Mouse (Mus musculus): Measurements from ENCODE around the gene Igsf9. TPM values are rescaled to one million over a fixed set of nuclear protein-coding genes. Genes with fewer than 3 reads are reported as not detected.
A peak's percentile ranks its signal among the peaks of the same experiment; 100 is the strongest.

Igsf9 gene
- total and polyA plus RNA-seq, 3 experiments = 2.7 to 6.5 (median 6.0) TPM

DNA sequence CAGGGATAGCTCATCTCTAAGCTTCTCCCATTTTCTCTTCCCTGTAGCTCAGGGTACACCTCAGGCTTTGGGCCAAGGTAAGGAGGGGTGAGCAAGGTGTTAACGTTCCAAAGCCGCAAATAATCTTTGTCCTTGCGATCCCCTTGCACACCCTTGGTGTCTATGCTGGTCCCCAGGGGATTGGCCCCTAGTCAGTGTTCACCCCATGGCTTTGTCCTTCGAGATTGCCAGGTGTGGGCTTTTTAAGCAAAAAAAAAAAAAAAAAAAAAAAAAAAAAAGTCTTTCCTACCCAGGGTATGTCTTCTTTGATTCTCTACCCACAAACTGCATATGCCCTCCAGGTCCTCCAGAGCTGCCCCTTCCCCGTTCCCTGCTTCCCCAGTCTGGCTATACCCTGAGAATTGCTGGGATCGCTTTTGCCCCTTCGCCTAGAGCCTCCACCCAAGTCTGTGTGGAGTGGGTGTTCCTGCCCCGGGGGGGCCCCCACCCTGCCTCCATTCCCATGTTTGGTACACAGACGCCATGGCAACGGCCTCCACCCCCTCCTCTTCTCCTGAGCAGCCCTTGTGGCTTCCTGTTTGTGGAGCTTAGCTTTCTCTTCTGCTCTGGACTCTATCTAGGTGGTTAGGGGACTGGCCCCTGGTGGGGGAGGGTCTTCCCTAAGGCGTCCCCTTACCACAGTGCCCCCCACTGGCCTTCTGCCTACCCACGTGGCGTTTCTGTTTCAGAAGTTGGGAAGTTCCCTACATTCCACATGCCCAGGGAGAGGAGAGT is 20.0 kb downstream of the Igsf9 start:
- in situ Hi-C loops (cut with MboI; ENCODE audit: low pct_ligation_motif_present, low pct_unique_long_range_greater_than_20kb, low sequenced_read_pairs) (no loop called here), dilution Hi-C loops (cut with MboI; ENCODE audit: extremely low pct_ligation_motif_present, extremely low pct_unique_long_range_greater_than_20kb, low sequenced_read_pairs) (no loop called here)
- Histone ChIP-seq H3K4me3 (replicated peaks in 1 of 3; ENCODE audit: low read depth in 2 of 3, low read length in 2 of 3, poor library complexity in 1 of 3) (peak overlapping the region; percentile 88 to 98 (median 90)), H3K4me2 (ENCODE audit: insufficient read depth, low read depth, poor library complexity, severe bottlenecking) (peak overlapping the region; percentile 68), H3K9me3 (replicated peaks; ENCODE audit: low read length) (no peaks in the 10 kb centered on the region), H3K27me3 (replicated peaks) (no peaks in the 10 kb centered on the region), H3K79me2 (replicated peaks; ENCODE audit: control insufficient read depth, extremely low read depth, insufficient read depth, poor library complexity, severe bottlenecking) (peaks cover 47% of the 10 kb centered on the region), H3K36me3 (replicated peaks in 1 of 2; ENCODE audit: control insufficient read depth in 1 of 2, insufficient read depth in 1 of 2, low read length in 1 of 2) (peaks cover 23 to 65% of the 10 kb centered on the region in 2 experiments), H3K27ac (ENCODE audit: insufficient read depth, low read depth) (peak overlapping the region; percentile 72), H3K9ac (ENCODE audit: insufficient read depth, low read depth) (peak overlapping the region; percentile 83), H3K4me1 (ENCODE audit: control insufficient read depth in 1 of 2, insufficient read depth in 2 of 2) (peaks cover 22 to 45% of the 10 kb centered on the region in 2 experiments)
- peak; percentile 76 for DNase-seq (ENCODE audit: extremely low read depth)
- TF ChIP-seq USF2 (conservative IDR thresholded peaks at IDR 0.05; ENCODE audit: low read depth, low read length) (no peak), SIN3A (IDR thresholded peaks at IDR 0.05; ENCODE audit: low read length) (peak; percentile 66; the same call in 1 of the 2 replicates), RAD21 (IDR thresholded peaks at IDR 0.05; ENCODE audit: low read depth, low read length) (no peak), CHD2 (IDR thresholded peaks at IDR 0.05; ENCODE audit: low read length) (peak; percentile 40), ZMIZ1 (IDR thresholded peaks at IDR 0.05; ENCODE audit: low read depth, low read length) (no peak), IRF4 (IDR thresholded peaks at IDR 0.05; ENCODE audit: low read depth, low read length) (peak; percentile 69), MAX (IDR thresholded peaks at IDR 0.05; ENCODE audit: low read length) (peak; percentile 63; the same call in 1 of the 2 replicates), JUND (conservative IDR thresholded peaks at IDR 0.05; ENCODE audit: low read depth, low read length) (no peak), TCF12 (IDR thresholded peaks at IDR 0.05; ENCODE audit: low read depth, low read length) (peak; percentile 39; the same call in 1 of the 2 replicates), MAZ (IDR thresholded peaks at IDR 0.05; ENCODE audit: low read depth, low read length) (peak; percentile 58), POLR2A (IDR thresholded peaks at IDR 0.05; ENCODE audit: low read depth, low read length) (no peak), MXI1 (IDR thresholded peaks at IDR 0.05; ENCODE audit: low read depth, low read length) (peak; percentile 63), BHLHE40 (IDR thresholded peaks at IDR 0.05; ENCODE audit: low read depth, low read length) (no peak), NELFE (IDR thresholded peaks at IDR 0.05; ENCODE audit: low read depth, low read length) (no peak), ETS1 (conservative IDR thresholded peaks at IDR 0.05; ENCODE audit: low read depth, low read length) (peak; percentile 31; the same call in 1 of the 2 replicates), CHD1 (IDR thresholded peaks at IDR 0.05; ENCODE audit: low read depth, low read length) (peak; percentile 28; the same call in 1 of the 2 replicates), MEF2A (IDR thresholded peaks at IDR 0.05; ENCODE audit: borderline replicate concordance, low read depth, low read length) (peak; percentile 67; the same call in 1 of the 2 replicates), JUN (IDR thresholded peaks at IDR 0.05; ENCODE audit: insufficient read depth, low read depth, low read length) (no peak), GABPA (IDR thresholded peaks at IDR 0.05; ENCODE audit: insufficient replicate concordance, low read depth, low read length) (no peak), CTCF (conservative IDR thresholded peaks at IDR 0.05 in 1 of 2, IDR thresholded peaks at IDR 0.05 in 1 of 2; ENCODE audit: low read depth in 2 of 2, low read length in 2 of 2) (peak in 1 of 2 experiments; percentile 26; a peak in 2 of 4 replicates), MYC (IDR thresholded peaks at IDR 0.05; ENCODE audit: low read depth, low read length) (peak; percentile 62), ZNF384 (IDR thresholded peaks at IDR 0.05; ENCODE audit: low read depth, low read length) (peak; percentile 80), RCOR1 (conservative IDR thresholded peaks at IDR 0.05; ENCODE audit: low read depth, low read length) (no peak; the same call in 1 of the 2 replicates), NRF1 (IDR thresholded peaks at IDR 0.05; ENCODE audit: low read depth, low read length) (no peak), ELF1 (IDR thresholded peaks at IDR 0.05; ENCODE audit: low read depth, low read length) (peak; percentile 76), PAX5 (IDR thresholded peaks at IDR 0.05; ENCODE audit: low read length) (no peak), KAT2A (IDR thresholded peaks at IDR 0.05; ENCODE audit: insufficient replicate concordance, low read length) (no peak), UBTF (IDR thresholded peaks at IDR 0.05; ENCODE audit: low read depth, low read length) (no peak), EP300 (IDR thresholded peaks at IDR 0.05; ENCODE audit: low read length) (no peak), HCFC1 (IDR thresholded peaks at IDR 0.05; ENCODE audit: low read depth, low read length) (peak; percentile 20; the same call in 1 of the 2 replicates), ZKSCAN1 (IDR thresholded peaks at IDR 0.05; ENCODE audit: borderline replicate concordance, low read depth, low read length) (no peak), SMC3 (IDR thresholded peaks at IDR 0.05; ENCODE audit: low read depth, low read length) (no peak), E2F4 (IDR thresholded peaks at IDR 0.05; ENCODE audit: insufficient replicate concordance, low read depth, low read length) (no peak)

Data from CH12.LX (cell line).